Mouse (Mus musculus) neural tube, embryonic 12.5 days (tissue): ENCODE measurements around the gene Bahcc1. TPM values are rescaled to one million over a fixed set of nuclear protein-coding genes. Genes with fewer than 3 reads are reported as not detected.

ENCODE experiments used
- ATAC-seq: fragments of 200-750 bp; cut with Nextera tagmentation; 2 replicates; pipeline ENCODE4 v1.8.0; 2017; ENCODE audit warnings: low read depth, mild to moderate bottlenecking, moderate TSS enrichment, moderate library complexity; ENCODE audit not compliant: low FRiP score
- H3K27ac ChIP-seq: fragments of 300-500 bp; sonication (generic); 2 replicates; pipeline ENCODE4 v1.5.1; 2016
- H3K27me3 ChIP-seq: fragments of 300-500 bp; sonication (generic); replicated peaks from 2 replicates; pipeline ENCODE4 v1.6.1; 2016; ENCODE audit warnings: mild to moderate bottlenecking
- H3K36me3 ChIP-seq: fragments of 300-500 bp; sonication (generic); 2 replicates; pipeline ENCODE4 v1.6.1; 2016; ENCODE audit warnings: mild to moderate bottlenecking
- H3K4me1 ChIP-seq: fragments of 300-500 bp; sonication (generic); 2 replicates; pipeline ENCODE4 v1.6.1; 2016
- H3K4me2 ChIP-seq: fragments of 300-500 bp; sonication (generic); replicated peaks from 2 replicates; pipeline ENCODE4 v1.6.1; 2016; ENCODE audit warnings: mild to moderate bottlenecking
- H3K4me3 ChIP-seq: fragments of 300-500 bp; sonication (generic); 2 replicates; pipeline ENCODE4 v1.5.1; 2016
- H3K9ac ChIP-seq: fragments of 300-500 bp; sonication (generic); 2 replicates; pipeline ENCODE4 v1.6.1; 2016; ENCODE audit warnings: mild to moderate bottlenecking
- H3K9me3 ChIP-seq: fragments of 300-500 bp; sonication (generic); 2 replicates; pipeline ENCODE4 v1.6.1; 2016; ENCODE audit warnings: mild to moderate bottlenecking
- WGBS: fragments of 180-500 bp; shearing (Covaris S2); methylation state at CpG from one replicate; pipeline ENCODE4 v1.1.7; 2016; 5-methylcytosine and 5-hydroxymethylcytosine counted together
- polyA plus RNA-seq: library from polyadenylated mRNA; unstranded; fragments of >200 nt; fragmentation: Nextera tagmentation; extraction: Ambion mirVana; gene quantifications from 2 replicates; pipeline ENCODE4 v1.2.1, GENCODE M21; 2016

Bahcc1 gene
- polyA plus RNA-seq, 1 experiment from 2014 or later = 21.6 TPM

DNA sequence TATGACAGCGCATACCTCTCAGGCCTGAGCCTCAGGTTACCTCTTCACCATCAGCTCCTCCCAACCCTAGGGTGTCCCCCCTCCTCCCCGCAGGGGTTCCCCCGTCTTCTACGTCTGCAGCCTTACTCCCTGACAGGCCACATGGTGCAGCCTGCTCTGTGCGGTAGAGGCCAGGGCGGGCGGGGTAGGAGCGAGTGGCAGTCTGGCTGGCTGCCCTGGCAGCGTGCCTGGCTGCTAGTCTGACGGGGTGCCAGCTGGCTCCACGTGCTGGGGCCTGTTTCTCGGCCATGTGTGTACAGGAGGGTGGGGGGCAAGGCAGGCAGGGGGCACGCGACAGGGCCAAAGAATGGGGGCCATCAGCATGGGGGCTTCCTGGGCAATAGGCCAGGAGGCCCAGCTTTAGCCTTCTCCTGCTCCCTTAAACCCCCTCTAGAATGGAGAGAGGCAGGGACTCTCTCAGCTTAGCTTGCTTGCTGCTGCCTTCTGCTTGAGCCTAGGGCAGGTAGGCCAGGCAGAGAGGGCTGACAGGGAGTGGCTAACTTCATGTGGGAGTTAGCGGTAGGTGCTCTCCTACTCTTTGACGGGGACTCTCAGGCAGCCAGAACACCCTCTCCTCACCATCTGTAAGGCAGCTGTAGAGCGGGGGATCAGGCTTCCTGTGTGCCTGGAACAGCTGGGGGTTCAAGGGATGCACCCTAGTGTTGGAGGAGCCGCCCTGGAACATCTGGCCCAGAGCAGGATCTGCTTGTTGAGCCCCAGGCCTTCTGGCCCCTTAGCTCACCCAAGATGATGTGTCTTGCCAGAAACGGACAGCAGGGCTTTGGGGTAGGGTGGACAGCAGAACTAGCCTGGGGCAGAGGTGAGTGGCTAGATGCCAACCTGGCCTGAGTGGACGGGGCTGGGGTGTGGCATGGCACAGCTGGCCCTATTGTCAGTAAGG is 28.9 kb downstream of the Bahcc1 start:
- peak overlapping the region; percentile 18 for H3K4me2 ChIP-seq
- H3K4me1 ChIP-seq = peaks cover 95% of the 10 kb centered on the region
- H3K36me3 ChIP-seq = peaks cover 10% of the 10 kb centered on the region
- no peak overlapping the region for H3K4me3 ChIP-seq
- WGBS = 44% methylated on average over 20 of the region's 20 CpGs
- H3K9me3 ChIP-seq = no peaks in the 10 kb centered on the region
- peak; percentile 83 for ATAC-seq
- peak overlapping the region; percentile 33 for H3K27ac ChIP-seq
- no peaks in the 10 kb centered on the region; the same call in 1 of the 2 replicates for H3K27me3 ChIP-seq
- no peak overlapping the region for H3K9ac ChIP-seq

GRCm38 (mm10) chr11:120262356-120262901 is 29.7 kb downstream of the Bahcc1 start:
- Histone ChIP-seq H3K9me3 (no peaks in the 10 kb centered on the region), H3K27me3 (no peaks in the 10 kb centered on the region; the same call in 1 of the 2 replicates), H3K9ac (no peak overlapping the region), H3K4me2 (peak overlapping the region; percentile 18; the same call in 1 of the 2 replicates), H3K4me3 (no peak overlapping the region), H3K4me1 (peaks cover 93% of the 10 kb centered on the region), H3K36me3 (peaks cover 10% of the 10 kb centered on the region), H3K27ac (peak overlapping the region; percentile 33; the same call in 1 of the 2 replicates)
- 36% methylated on average over 8 of the region's 8 CpGs for WGBS
- ATAC-seq = peak; percentile 52

DNA sequence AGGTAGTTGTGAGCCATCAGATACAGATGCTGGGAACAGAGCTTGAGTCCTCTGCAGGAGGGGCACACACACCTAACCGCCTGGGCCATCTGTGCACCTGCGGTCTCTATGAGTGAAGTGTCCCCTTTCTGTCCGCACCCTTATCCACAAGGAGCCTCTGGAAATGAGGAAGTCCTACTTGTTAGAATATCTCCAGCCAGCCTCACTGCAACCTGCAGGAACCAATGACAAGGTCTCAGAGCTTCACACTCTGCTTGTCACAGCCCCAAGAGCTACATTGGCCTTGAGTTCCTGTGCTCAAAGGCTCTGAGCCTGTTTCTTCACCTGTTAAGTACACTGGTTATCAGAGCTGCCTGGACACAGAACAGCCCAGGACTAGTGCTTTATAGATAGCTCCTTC is 30.4 kb downstream of the Bahcc1 start:
- Histone ChIP-seq H3K27ac (no peak overlapping the region), H3K4me3 (no peak overlapping the region), H3K36me3 (peaks cover 11% of the 10 kb centered on the region), H3K9ac (no peak overlapping the region), H3K27me3 (no peaks in the 10 kb centered on the region; the same call in 1 of the 2 replicates), H3K4me1 (peaks cover 95% of the 10 kb centered on the region), H3K9me3 (no peaks in the 10 kb centered on the region), H3K4me2 (no peak overlapping the region)
- 91% methylated on average over 3 of the region's 3 CpGs for WGBS
- ATAC-seq = no peak

GRCm38 (mm10) chr11:120264008-120264407 is 31.3 kb downstream of the Bahcc1 start:
- no peaks in the 10 kb centered on the region; the same call in 1 of the 2 replicates for H3K27me3 ChIP-seq
- ATAC-seq = no peak
- no peak overlapping the region for H3K4me2 ChIP-seq
- peaks cover 17% of the 10 kb centered on the region for H3K36me3 ChIP-seq
- H3K4me3 ChIP-seq = no peak overlapping the region
- H3K4me1 ChIP-seq = peaks cover 95% of the 10 kb centered on the region
- H3K9me3 ChIP-seq = no peaks in the 10 kb centered on the region
- H3K27ac ChIP-seq = no peak overlapping the region
- no peak overlapping the region for H3K9ac ChIP-seq
- 34% methylated on average over 6 of the region's 6 CpGs for WGBS

GRCm38 (mm10) chr11:120265458-120265857 is 32.7 kb downstream of the Bahcc1 start:
- no peak for ATAC-seq
- no peak overlapping the region for H3K9ac ChIP-seq
- H3K27ac ChIP-seq = no peak overlapping the region
- H3K9me3 ChIP-seq = no peaks in the 10 kb centered on the region
- H3K4me1 ChIP-seq = peaks cover 90% of the 10 kb centered on the region
- no peak overlapping the region for H3K4me3 ChIP-seq
- 44% methylated on average over 5 of the region's 5 CpGs for WGBS
- H3K4me2 ChIP-seq = no peak overlapping the region
- no peaks in the 10 kb centered on the region; the same call in 1 of the 2 replicates for H3K27me3 ChIP-seq
- peaks cover 20% of the 10 kb centered on the region for H3K36me3 ChIP-seq

GRCm38 (mm10) chr11:120266259-120266758 is 33.6 kb downstream of the Bahcc1 start:
- H3K4me3 ChIP-seq = no peak overlapping the region
- WGBS = 85% methylated on average over 14 of the region's 14 CpGs
- no peak overlapping the region for H3K9ac ChIP-seq
- H3K27ac ChIP-seq = no peak overlapping the region
- no peak for ATAC-seq
- peaks cover 82% of the 10 kb centered on the region for H3K4me1 ChIP-seq
- no peaks in the 10 kb centered on the region; the same call in 1 of the 2 replicates for H3K27me3 ChIP-seq
- H3K36me3 ChIP-seq = peaks cover 24% of the 10 kb centered on the region
- no peak overlapping the region for H3K4me2 ChIP-seq
- H3K9me3 ChIP-seq = no peaks in the 10 kb centered on the region

- Histone ChIP-seq H3K4me2 (0 out of 2 replicates have a peak overlapping the region, but pooled peaks have one; percentile 2), H3K4me1 (peaks cover 72% of the 10 kb centered on the region), H3K27ac (no peak overlapping the region), H3K9ac (no peak overlapping the region), H3K9me3 (no peaks in the 10 kb centered on the region), H3K36me3 (peaks cover 34% of the 10 kb centered on the region), H3K27me3 (no peaks in the 10 kb centered on the region; the same call in 1 of the 2 replicates), H3K4me3 (no peak overlapping the region)
- ATAC-seq = no peak
- whole genome bisulfite sequencing = 88% methylated on average over 2 of the region's 2 CpGs
Observed at GRCm38 (mm10) chr11:120267274-120267673, 34.5 kb downstream of the Bahcc1 start.

DNA sequence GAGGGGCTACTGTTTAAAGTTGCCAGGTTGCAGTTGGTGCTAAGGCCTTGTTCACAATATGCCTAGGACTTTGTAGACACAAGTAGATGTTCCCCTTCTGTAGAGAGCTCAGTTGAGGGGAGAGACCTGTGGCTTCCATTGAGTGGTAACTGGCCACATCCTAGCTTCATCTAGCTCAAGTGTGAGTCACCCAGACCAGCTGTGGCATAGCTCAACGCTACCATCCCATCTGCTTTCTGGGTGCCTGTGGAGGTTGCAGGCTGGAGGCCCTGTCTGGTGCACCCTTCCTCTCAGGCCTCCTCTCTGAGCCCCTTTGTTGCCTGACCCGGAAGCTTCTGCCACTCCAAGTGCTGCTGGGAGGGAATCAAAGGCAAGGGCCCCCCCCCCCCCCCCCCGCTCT is 34.9 kb downstream of the Bahcc1 start:
- Histone ChIP-seq H3K36me3 (peaks cover 38% of the 10 kb centered on the region), H3K4me2 (0 out of 2 replicates have a peak overlapping the region, but pooled peaks have one; percentile 9), H3K9me3 (no peaks in the 10 kb centered on the region), H3K27ac (no peak overlapping the region), H3K27me3 (no peaks in the 10 kb centered on the region; the same call in 1 of the 2 replicates), H3K4me3 (no peak overlapping the region), H3K9ac (no peak overlapping the region), H3K4me1 (peaks cover 68% of the 10 kb centered on the region)
- ATAC-seq = no peak
- 69% methylated on average over 3 of the region's 3 CpGs for WGBS

DNA sequence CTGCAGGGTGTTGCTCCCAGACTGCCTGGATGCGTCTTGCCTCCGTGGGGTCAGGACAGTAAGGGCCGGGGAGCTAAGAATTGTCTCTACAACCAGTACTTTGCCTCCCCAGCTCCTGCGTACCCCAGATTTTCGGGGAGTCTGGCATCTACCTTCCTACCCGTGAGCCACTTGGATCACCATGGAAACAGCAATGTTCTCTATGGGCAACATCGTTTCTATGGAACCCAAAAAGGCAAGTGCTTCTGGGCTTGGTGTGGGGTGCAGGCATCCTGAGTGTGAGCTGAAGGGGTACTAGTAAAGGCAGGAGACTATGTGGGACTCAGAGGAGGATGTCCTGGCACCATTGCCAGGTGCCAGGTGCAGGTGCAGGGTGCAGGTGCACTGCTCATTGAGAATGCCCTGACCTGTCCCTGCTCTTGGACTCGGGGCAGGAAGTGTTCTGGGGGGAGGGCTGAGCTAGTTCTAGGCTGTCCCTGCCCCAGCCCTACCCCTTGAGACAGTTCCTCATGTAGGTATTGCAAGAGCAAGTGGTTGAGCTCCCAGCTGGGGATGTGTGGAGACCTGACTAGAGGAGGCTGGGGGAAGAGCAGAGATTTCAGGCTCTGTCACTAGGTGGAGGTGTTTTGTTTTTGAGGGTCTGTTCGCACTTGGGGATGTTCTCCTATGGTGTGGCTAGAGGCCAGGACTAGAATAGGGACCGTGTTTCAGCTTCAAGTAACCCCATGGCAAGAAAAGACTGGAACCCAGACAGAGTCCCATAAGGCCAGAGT is 35.6 kb downstream of the Bahcc1 start:
- WGBS = 77% methylated on average over 10 of the region's 10 CpGs
- peaks cover 45% of the 10 kb centered on the region for H3K36me3 ChIP-seq
- no peak overlapping the region for H3K4me3 ChIP-seq
- H3K4me2 ChIP-seq = no peak overlapping the region
- H3K9ac ChIP-seq = no peak overlapping the region
- H3K27ac ChIP-seq = no peak overlapping the region
- H3K9me3 ChIP-seq = no peaks in the 10 kb centered on the region
- ATAC-seq = no peak
- H3K4me1 ChIP-seq = peaks cover 61% of the 10 kb centered on the region
- no peaks in the 10 kb centered on the region; the same call in 1 of the 2 replicates for H3K27me3 ChIP-seq

- 79% methylated on average over 3 of the region's 3 CpGs for whole genome bisulfite sequencing
Observed at GRCm38 (mm10) chr11:120269007-120269406, 36.3 kb downstream of the Bahcc1 start.

DNA sequence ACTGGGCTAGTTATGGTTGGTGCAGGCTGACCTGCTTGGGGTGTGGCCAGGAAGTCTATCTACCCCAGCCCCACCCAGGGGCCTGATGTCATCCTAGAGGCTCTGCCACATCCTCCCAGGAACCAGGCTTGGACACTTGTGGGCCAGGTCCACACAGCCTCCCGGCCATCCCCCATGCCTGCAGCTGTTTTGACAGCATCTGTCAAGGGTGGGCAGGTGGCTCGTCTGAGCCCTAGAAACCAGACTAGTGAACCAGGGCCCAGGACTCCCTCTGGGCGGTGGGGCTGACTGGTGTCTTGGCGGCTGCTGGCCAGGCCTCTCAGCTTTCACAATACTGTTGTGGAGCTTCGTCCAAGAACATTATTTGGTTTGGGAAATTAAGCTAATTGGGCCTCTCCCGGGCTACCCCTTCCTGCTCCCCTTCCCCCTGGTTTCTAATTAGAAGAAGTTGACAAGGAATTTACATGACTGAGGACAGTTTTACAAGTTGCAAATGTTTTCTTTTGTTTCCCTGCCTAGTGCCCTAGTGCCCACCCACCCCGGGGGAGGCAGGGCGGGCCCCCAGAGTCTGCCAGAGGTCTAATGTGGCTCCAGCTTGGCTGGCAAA is 36.9 kb downstream of the Bahcc1 start:
- Histone ChIP-seq H3K36me3 (peaks cover 57% of the 10 kb centered on the region), H3K27ac (no peak overlapping the region)
- 41% methylated on average over 8 of the region's 8 CpGs for WGBS

More at GRCm38 (mm10) chr11:120269007-120269406, 36.3 kb downstream of the Bahcc1 start:
- peaks cover 51% of the 10 kb centered on the region for H3K36me3 ChIP-seq
- 0 out of 2 replicates have a peak overlapping the region, but pooled peaks have one; percentile 8 for H3K9ac ChIP-seq
- H3K9me3 ChIP-seq = no peaks in the 10 kb centered on the region
- ATAC-seq = no peak
- no peak overlapping the region for H3K4me3 ChIP-seq
- no peaks in the 10 kb centered on the region; the same call in 1 of the 2 replicates for H3K27me3 ChIP-seq
- H3K27ac ChIP-seq = no peak overlapping the region
- H3K4me1 ChIP-seq = peaks cover 55% of the 10 kb centered on the region
- H3K4me2 ChIP-seq = no peak overlapping the region

More for the DNA sequence above, 36.9 kb downstream of the Bahcc1 start:
- ATAC-seq = no peak
- H3K4me3 ChIP-seq = no peak overlapping the region; the same call in 1 of the 2 replicates
- no peaks in the 10 kb centered on the region for H3K9me3 ChIP-seq
- H3K9ac ChIP-seq = 0 out of 2 replicates have a peak overlapping the region, but pooled peaks have one; percentile 8
- no peaks in the 10 kb centered on the region for H3K27me3 ChIP-seq
- H3K4me1 ChIP-seq = peaks cover 49% of the 10 kb centered on the region
- H3K4me2 ChIP-seq = no peak overlapping the region
